Mouse (Mus musculus): ENCODE measurements around the gene Dock6.

Gene Dock6

GRCm38 (mm10) chr9:21845381-21846080 lies 6.9 kb downstream of the Dock6 start:
- DNase-seq, result no peak

GRCm38 (mm10) chr9:21843086-21843485 lies 9.3 kb downstream of the Dock6 start:
- no peak for DNase-seq

- DNase-seq, result no peak
Measured at GRCm38 (mm10) chr9:21842391-21842790, 10.0 kb downstream of the Dock6 start.

- no peak for DNase-seq
Measured at GRCm38 (mm10) chr9:21841340-21841739, 11.1 kb downstream of the Dock6 start.

- peak; percentile 46 for DNase-seq
Measured at GRCm38 (mm10) chr9:21840115-21840787, 12.2 kb downstream of the Dock6 start.

GRCm38 (mm10) chr9:21837690-21838089 lies 14.7 kb downstream of the Dock6 start:
- DNase-seq, result no peak

GRCm38 (mm10) chr9:21835258-21835912 lies 17.1 kb downstream of the Dock6 start, which contains the start of gene Angptl8:
Gene Angptl8, plus strand, starts transcription at chr9:21835510.
- DNase-seq, result no peak

- no peak for DNase-seq
Measured at GRCm38 (mm10) chr9:21831558-21832240, 20.7 kb downstream of the Dock6 start.

- DNase-seq, result no peak
Measured at GRCm38 (mm10) chr9:21830936-21831335, 21.5 kb downstream of the Dock6 start.

- DNase-seq, result no peak
Measured at GRCm38 (mm10) chr9:21830461-21830850, 22.0 kb downstream of the Dock6 start.

- no peak for DNase-seq
Measured at GRCm38 (mm10) chr9:21829834-21830460, 22.5 kb downstream of the Dock6 start.

- no peak for DNase-seq
Measured at GRCm38 (mm10) chr9:21824366-21824765, 28.1 kb downstream of the Dock6 start.

- DNase-seq, result no peak
Measured at GRCm38 (mm10) chr9:21823957-21824356, 28.5 kb downstream of the Dock6 start.

- no peak for DNase-seq
Measured at GRCm38 (mm10) chr9:21822686-21823085, 29.7 kb downstream of the Dock6 start.

GRCm38 (mm10) chr9:21820183-21820582 lies 32.3 kb downstream of the Dock6 start:
- no peak for DNase-seq

GRCm38 (mm10) chr9:21819181-21819729 lies 33.2 kb downstream of the Dock6 start:
- DNase-seq, result no peak

- DNase-seq, result no peak
Measured at GRCm38 (mm10) chr9:21818561-21818960, 33.9 kb downstream of the Dock6 start.

- no peak for DNase-seq
Measured at GRCm38 (mm10) chr9:21818125-21818524, 34.3 kb downstream of the Dock6 start.

- no peak for DNase-seq
Measured at GRCm38 (mm10) chr9:21816716-21817305, 35.6 kb downstream of the Dock6 start.

GRCm38 (mm10) chr9:21811170-21811569 lies 41.3 kb downstream of the Dock6 start:
- DNase-seq, result no peak

GRCm38 (mm10) chr9:21808561-21808960 lies 43.9 kb downstream of the Dock6 start:
- DNase-seq, result no peak

- DNase-seq, result no peak
Measured at GRCm38 (mm10) chr9:21806976-21807375, 45.5 kb downstream of the Dock6 start.
